Mouse (Mus musculus) ovary, postnatal 36 days (tissue): ENCODE measurements around the gene Psat1.

Experiments
- DNase-seq: peaks from one replicate; pipeline ENCODE4 v3.0.0; 2022; ENCODE audit warnings: low spot score, mixed read lengths

Psat1 gene

DNA sequence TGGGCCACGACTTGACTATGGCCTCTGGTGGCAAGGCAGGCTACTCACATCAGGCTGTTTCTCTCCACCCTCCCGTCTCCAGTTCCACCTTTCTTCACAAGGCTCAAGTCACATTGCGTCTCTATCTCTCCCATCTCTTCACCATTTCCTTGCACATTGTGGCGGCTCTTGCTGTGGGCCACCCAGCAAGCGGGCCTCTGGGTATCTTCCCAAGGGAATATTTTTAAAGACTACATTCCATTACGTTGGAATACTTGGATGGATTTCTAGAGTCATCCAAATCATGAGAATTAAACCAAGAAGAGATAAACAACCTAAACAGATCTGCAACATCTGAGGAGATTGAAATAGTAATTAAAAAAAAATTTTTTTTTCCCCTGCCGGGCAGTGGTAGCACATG is at the start of gene Psat1:
TSS of gene Psat1 (minus strand) at position 101 of the 400 bp plus-strand sequence.
- no peak for DNase-seq

GRCm38 (mm10) chr19:15990102-15990501 is 43.0 kb upstream of the Psat1 start:
- DNase-seq = no peak

DNA sequence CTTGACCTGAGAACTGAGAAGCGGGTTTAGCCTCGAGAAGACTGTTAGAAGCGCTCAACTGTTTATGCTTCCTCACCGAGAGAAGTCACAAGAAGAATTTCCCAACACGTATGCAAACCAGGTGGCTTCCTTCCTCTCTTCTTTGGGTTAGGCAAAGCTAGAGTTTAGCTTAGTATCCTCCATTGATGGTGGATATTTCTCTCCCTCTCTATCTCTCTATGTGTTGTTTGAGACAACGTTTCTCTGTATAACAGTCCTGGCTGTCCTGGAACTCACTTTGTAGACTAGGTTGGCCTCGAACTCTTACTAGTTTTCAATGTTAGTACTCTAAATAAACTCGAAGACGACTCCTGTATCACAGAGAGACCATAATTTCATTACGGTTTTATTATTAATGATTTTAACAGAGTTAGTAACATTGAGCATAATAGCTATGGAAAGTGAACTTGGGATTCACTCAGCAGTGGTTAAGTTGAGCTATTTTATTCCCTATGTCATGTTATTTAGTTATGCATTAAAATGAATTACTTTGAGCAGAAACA is 38.1 kb upstream of the Psat1 start:
- DNase-seq = no peak

DNA sequence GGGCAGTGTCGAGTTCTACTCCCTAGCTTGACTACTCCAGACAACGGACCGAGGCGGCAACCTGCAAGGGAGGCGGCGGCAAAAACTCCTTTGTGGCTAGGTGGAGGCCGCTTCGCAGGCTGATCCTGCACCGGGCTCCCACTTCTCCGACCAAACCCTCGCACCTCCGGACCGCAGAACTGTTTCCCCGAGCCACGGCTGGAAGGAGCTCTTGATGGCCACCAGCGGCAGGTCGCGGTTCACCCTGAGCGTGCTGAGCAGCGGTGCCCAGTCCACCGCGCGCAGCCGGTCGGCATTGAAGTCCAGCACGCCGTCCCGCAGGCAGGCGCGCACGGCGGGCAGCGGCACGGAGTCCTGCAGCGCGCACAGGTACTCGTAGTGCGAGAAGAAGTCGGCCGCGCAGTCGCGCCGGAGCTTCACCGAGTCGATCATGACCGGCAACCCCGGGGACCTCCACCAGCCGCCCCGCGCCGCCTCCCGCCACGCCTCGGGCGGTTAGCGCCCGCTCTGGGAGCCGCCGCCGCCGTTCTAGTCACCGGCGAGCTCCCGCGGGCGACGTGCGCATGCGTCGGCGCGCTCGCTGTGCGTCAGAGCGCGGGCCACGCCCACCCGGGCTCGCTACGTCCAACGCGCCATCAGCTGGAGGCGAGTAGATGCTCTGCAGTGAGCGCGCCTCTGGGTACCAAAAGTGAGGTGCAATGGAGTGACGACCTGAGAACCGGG is 37.5 kb upstream of the Psat1 start, which contains the start of gene Cep78:
TSS of gene Cep78 (minus strand) at position 541 of the 723 bp plus-strand sequence.
- DNase-seq = peak; percentile 91

DNA sequence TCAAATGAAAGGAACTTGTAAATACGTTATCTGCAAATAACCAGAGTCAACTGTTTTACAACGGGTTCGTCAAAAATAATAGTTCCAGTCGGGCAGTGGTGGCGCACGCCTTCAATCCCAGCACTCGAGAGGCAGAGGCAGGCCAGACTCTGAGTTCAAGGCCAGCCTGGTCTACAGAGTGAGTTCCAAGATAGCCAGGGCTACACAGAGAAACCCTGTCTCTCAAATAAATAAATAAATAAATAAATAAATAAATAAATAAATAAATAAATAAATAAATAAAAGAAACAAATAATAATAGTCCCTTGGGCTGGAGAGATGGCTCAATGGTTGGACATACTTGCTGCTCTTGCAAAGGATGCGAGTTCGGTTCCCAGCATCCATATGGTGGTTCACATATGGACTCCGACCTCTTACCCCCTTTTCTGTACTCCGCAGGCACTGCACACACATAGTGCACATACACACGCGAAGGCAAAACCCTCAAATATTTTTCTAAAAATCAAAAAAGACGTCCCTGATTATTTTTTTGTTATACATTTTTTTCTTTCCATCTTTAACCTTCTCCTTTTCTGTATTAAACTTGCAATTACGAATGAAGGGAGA is 36.7 kb upstream of the Psat1 start:
- DNase-seq = no peak

DNA sequence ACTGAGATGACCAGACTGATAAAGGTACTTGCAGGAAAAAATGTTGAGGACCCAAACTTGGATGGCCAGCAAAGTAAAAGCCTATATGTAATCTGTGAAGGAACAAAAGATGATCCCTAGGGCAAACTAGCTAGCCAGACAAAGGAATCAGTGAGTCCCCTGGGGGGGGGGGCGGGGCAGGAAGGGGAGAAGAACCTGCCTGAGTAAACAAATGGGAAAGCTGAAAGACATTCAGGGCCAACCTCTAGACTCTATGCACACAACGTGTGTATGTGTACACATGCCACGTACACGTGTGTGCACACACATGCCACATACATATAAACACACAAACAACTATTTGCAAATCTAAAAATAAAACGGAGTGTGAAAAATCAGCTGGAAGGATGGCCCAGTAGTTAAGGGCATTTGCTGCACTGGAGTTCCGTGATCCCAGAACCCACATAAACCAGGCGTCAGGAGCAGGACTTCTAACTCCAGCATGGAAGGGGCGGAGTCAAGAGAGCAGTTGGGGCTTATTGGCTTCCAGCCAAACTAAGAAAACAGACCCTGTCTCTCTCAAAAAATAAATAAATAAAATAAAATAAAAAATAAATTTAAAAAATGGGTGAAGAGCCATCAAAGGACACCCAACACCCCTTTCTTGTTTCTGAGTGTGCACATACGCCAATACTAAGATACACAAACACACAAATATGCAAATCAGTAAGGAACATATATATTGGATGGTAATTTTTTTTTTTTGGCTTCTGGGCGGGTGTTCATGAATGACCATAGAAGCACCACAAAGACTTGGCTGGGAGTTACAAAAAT is 36.0 kb upstream of the Psat1 start:
- DNase-seq = no peak

GRCm38 (mm10) chr19:15981861-15982260 is 34.7 kb upstream of the Psat1 start:
- DNase-seq = peak; percentile 38

GRCm38 (mm10) chr19:15973365-15973764 is 26.2 kb upstream of the Psat1 start:
- DNase-seq = no peak

- DNase-seq = no peak
Observed at GRCm38 (mm10) chr19:15965082-15965481, 17.9 kb upstream of the Psat1 start.

DNA sequence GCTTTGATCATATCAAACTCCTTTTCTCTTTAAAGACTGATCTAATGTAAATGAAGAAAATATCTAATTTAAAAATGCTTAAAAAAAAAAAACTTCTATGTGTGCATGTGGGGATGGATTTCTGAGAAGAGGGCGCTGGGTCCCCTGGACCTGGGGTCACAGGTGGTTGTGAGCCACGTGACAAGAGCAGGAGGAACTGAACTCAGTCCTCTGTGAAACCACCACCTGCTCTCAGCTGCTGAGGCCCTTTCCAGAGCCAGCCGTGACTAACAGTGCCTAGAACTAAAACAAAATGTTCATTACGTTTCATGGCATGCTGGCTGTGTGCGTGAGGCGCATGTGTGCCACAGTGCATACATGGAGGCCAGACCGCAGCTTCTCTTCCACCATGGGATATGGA is 17.4 kb upstream of the Psat1 start:
- DNase-seq = no peak

- DNase-seq = no peak
Observed at GRCm38 (mm10) chr19:15963011-15963695, 16.0 kb upstream of the Psat1 start.

DNA sequence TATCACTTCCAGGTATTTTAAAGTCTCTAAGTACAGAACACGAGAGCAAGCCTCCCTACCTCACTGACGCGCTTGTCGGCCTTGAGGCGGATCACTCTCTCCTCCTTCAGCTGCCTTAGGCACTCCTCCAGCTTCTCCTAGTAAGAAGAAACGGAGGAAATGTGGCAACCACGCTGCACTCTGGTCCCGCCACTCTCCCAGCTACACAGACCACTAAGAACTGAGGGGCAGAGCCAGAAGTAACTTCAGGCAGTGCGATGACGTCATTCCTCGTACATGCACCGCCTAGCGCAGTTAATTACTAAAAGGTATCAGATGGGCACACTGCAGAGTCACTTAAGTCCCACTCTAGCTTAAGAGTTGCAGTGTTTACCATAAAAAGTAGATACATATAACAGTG is 15.2 kb upstream of the Psat1 start:
- DNase-seq = no peak

DNA sequence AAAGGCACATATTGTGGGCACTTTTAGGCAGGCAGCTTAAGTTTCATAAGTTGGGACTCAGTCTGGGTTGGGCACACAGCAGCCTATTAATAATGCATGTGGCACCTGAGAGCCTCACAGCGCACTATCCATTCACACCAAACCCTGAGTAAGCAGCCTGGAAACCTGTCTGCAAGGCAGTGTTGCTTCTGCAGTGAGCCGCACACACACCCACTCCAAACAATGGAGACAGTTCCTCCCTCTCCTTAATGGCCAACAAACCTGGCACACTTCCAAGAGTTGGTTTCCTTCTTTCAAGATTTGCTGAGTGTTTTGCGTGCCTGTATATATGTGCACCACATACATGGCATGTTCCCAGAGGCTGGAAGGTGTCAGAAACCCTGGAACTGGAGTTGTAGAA is 3.1 kb upstream of the Psat1 start:
- DNase-seq = no peak

DNA sequence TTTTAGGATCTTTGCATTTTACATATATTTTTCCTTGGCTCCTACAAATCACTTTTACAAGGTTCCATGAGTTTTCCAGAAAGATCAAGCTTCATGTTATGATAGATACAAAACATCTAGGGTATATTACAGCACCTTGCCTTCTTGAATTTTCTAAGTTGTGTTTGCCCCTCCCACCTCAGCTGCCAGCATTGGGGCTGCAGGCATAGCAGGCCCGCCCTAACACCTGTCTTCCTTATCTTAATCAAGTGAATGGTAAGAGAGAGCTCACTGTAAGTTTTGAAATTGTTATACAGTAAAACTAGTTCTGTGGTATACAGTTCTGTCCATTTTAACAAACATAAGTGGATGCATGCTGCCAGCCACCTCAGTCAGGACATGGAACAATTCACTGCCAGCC is 1.7 kb upstream of the Psat1 start:
- DNase-seq = no peak

GRCm38 (mm10) chr19:15948426-15948825 is 1.3 kb upstream of the Psat1 start:
- no peak for DNase-seq

- no peak for DNase-seq
Observed at GRCm38 (mm10) chr19:15946663-15947062, 474 bp downstream of the Psat1 start.

DNA sequence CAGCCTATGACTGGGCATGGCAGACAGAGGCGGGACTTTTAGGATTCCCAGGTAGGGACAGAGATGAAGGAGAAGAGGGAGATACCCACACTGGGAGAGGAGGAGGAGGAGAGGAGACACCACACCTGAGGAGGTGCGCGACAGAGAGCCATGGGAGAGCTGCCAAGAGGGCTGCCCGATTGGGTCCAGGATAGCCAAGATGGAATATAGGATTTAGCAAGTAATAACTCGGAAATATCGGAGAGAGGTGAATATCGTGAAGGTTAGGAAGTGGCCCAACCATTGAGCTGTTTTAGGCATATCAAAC is 4.1 kb downstream of the Psat1 start:
- no peak for DNase-seq

GRCm38 (mm10) chr19:15942421-15943116 is 4.6 kb downstream of the Psat1 start:
- no peak for DNase-seq

GRCm38 (mm10) chr19:15941399-15941798 is 5.7 kb downstream of the Psat1 start:
- DNase-seq = no peak

GRCm38 (mm10) chr19:15925719-15926045 is 21.5 kb downstream of the Psat1 start:
- peak; percentile 79 for DNase-seq

- DNase-seq = peak; percentile 81
Observed at GRCm38 (mm10) chr19:15924866-15925718, 22.0 kb downstream of the Psat1 start.
